Mouse (Mus musculus) hindbrain, postnatal 0 days (tissue): Measurements from ENCODE around the gene Gm6710. TPM values are rescaled to one million over a fixed set of nuclear protein-coding genes. Genes with fewer than 3 reads are reported as not detected.
"Not testable (repeated sequence)": the region's sequence is repeated elsewhere in the genome, so short reads cannot be mapped to it uniquely, and the experiment has no call there.

Source experiments
- ATAC-seq: fragments of 200-750 bp; cut with Nextera tagmentation; 2 replicates; pipeline ENCODE4 v1.8.0; 2017; ENCODE audit warnings: mild to moderate bottlenecking, moderate TSS enrichment, moderate library complexity
- DNase-seq: peaks from one replicate; pipeline ENCODE4 v3.0.0-alpha.2; 2015; ENCODE audit warnings: low spot score
- H3K27ac ChIP-seq: fragments of 300-500 bp; sonication (generic); 2 replicates; pipeline ENCODE4 v1.5.1; 2014; ENCODE audit warnings: mild to moderate bottlenecking
- H3K27me3 ChIP-seq: fragments of 300-500 bp; sonication (generic); 2 replicates; pipeline ENCODE4 v1.6.1; 2014; ENCODE audit warnings: low read length, mixed read lengths; ENCODE audit not compliant: insufficient read depth
- H3K36me3 ChIP-seq: fragments of 300-500 bp; sonication (generic); 2 replicates; pipeline ENCODE4 v1.6.1; 2014; ENCODE audit warnings: low read length, mixed read lengths; ENCODE audit not compliant: insufficient read depth
- H3K4me1 ChIP-seq: fragments of 300-500 bp; sonication (generic); 2 replicates; pipeline ENCODE4 v1.6.1; 2014; ENCODE audit warnings: antibody characterized with exemption, low read length, mixed read lengths; ENCODE audit not compliant: insufficient read depth
- H3K4me2 ChIP-seq: fragments of 300-500 bp; sonication (generic); 2 replicates; pipeline ENCODE4 v1.6.1; 2014; ENCODE audit warnings: low read depth, mild to moderate bottlenecking, low read length, moderate library complexity, mixed read lengths
- H3K4me3 ChIP-seq: fragments of 300-500 bp; sonication (generic); 2 replicates; pipeline ENCODE4 v1.5.1; 2014; ENCODE audit warnings: low read length
- H3K9ac ChIP-seq: fragments of 300-500 bp; sonication (generic); replicated peaks from 2 replicates; pipeline ENCODE4 v1.6.1; 2014; ENCODE audit warnings: mild to moderate bottlenecking, low read length, moderate library complexity, mixed read lengths
- H3K9me3 ChIP-seq: fragments of 300-500 bp; sonication (generic); 2 replicates; pipeline ENCODE4 v1.6.1; 2016; ENCODE audit warnings: low read length, mixed read lengths
- WGBS: fragments of 180-500 bp; shearing (Covaris S2); extraction: QIAGEN DNeasy Blood & Tissue Kit; methylation state at CpG from one replicate; pipeline ENCODE4 v1.1.7; 2014; 5-methylcytosine and 5-hydroxymethylcytosine counted together
- polyA plus RNA-seq: library from polyadenylated mRNA; unstranded; fragments of >200 nt; fragmentation: Nextera tagmentation; extraction: Ambion mirVana; gene quantifications from 2 replicates; pipeline ENCODE4 v1.2.1, GENCODE M21; 2015
- total RNA-seq: library from RNA; depleted of rRNA; stranded (reverse); fragments of >200 nt; gene quantifications from 2 replicates; pipeline ENCODE4 v1.2.3, GENCODE M21; 2014; rRNA removed

Gm6710 gene
- total RNA-seq (11.0 and 12.7 TPM in 2 replicates), polyA plus RNA-seq (33.0 and 37.6 TPM in 2 replicates)

- not testable (repeated sequence) for H3K27ac ChIP-seq, H3K9ac ChIP-seq, H3K9me3 ChIP-seq, ATAC-seq, DNase-seq, H3K27me3 ChIP-seq, H3K36me3 ChIP-seq, H3K4me2 ChIP-seq, H3K4me3 ChIP-seq, H3K4me1 ChIP-seq
- WGBS: no CpG with 5 or more reads among the region's 7 CpGs
Observed at GRCm38 (mm10) chr2:175869024-175869423, at the start of gene Gm6710. Gene Gm6710 (plus strand): TSS chr2:175869219.

Other genes with a start within 250 kb of the Gm6710 start
- gene Gm11007, start 225.2 kb upstream of the Gm6710 start, total RNA-seq: not detected in 2 replicates
- not detected in 2 replicates for gene Gm11007, start 225.2 kb upstream of the Gm6710 start, polyA plus RNA-seq
- gene Zfp969, start 165.6 kb upstream of the Gm6710 start, total RNA-seq: 1.3 TPM in 1 of 2 replicates, not detected in the other
- 18.6 and 21.5 TPM in 2 replicates for gene Zfp969, start 165.6 kb upstream of the Gm6710 start, polyA plus RNA-seq
- not detected in 2 replicates for gene Gm2007, start 127.7 kb upstream of the Gm6710 start, total RNA-seq
- not detected in 2 replicates for gene Gm2007, start 127.7 kb upstream of the Gm6710 start, polyA plus RNA-seq
- gene Gm14288, start 68.1 kb upstream of the Gm6710 start, total RNA-seq: 1.4 and 4.8 TPM in 2 replicates
- gene Gm14288, start 68.1 kb upstream of the Gm6710 start, polyA plus RNA-seq: 2.2 and 3.5 TPM in 2 replicates
- 1.7 and 5.5 TPM in 2 replicates for gene Zfp966, start 61.9 kb downstream of the Gm6710 start, total RNA-seq
- 0.65 and 1.1 TPM in 2 replicates for gene Zfp966, start 61.9 kb downstream of the Gm6710 start, polyA plus RNA-seq
- 9.6 and 15.8 TPM in 2 replicates for gene Gm2026, start 96.1 kb downstream of the Gm6710 start, total RNA-seq
- 19.7 and 22.8 TPM in 2 replicates for gene Gm2026, start 96.1 kb downstream of the Gm6710 start, polyA plus RNA-seq